Mouse (Mus musculus) midbrain, embryonic 16.5 days (tissue): ENCODE data around the gene Eif4g3. TPM values are rescaled to one million over a fixed set of nuclear protein-coding genes. Genes with fewer than 3 reads are reported as not detected.

ENCODE experiments used
- ATAC-seq: fragments of 200-750 bp; cut with Nextera tagmentation; 2 replicates; pipeline ENCODE4 v1.8.0; 2017; ENCODE audit warnings: moderate TSS enrichment
- H3K27ac ChIP-seq: fragments of 300-500 bp; sonication (generic); 2 replicates; pipeline ENCODE4 v1.5.1; 2014; ENCODE audit warnings: mild to moderate bottlenecking, low read length, mixed read lengths
- H3K27me3 ChIP-seq: fragments of 300-500 bp; sonication (generic); 2 replicates; pipeline ENCODE4 v1.6.1; 2014; ENCODE audit warnings: low read depth, low read length, mixed read lengths; ENCODE audit not compliant: control insufficient read depth, insufficient read depth
- H3K36me3 ChIP-seq: fragments of 300-500 bp; sonication (generic); 2 replicates; pipeline ENCODE4 v1.6.1; 2014; ENCODE audit warnings: mild to moderate bottlenecking, low read length, moderate library complexity, mixed read lengths; ENCODE audit not compliant: control insufficient read depth, insufficient read depth
- H3K4me1 ChIP-seq: fragments of 300-500 bp; sonication (generic); 2 replicates; pipeline ENCODE4 v1.6.1; 2014; ENCODE audit warnings: mild to moderate bottlenecking, low read length, mixed read lengths; ENCODE audit not compliant: control insufficient read depth, insufficient read depth
- H3K4me2 ChIP-seq: fragments of 300-500 bp; sonication (generic); 2 replicates; pipeline ENCODE4 v1.6.1; 2014; ENCODE audit warnings: mild to moderate bottlenecking, low read length, mixed read lengths
- H3K4me3 ChIP-seq: fragments of 300-500 bp; sonication (generic); 2 replicates; pipeline ENCODE4 v1.5.1; 2014; ENCODE audit warnings: low read depth, mild to moderate bottlenecking, low read length, moderate library complexity, mixed read lengths
- H3K9ac ChIP-seq: fragments of 300-500 bp; sonication (generic); 2 replicates; pipeline ENCODE4 v1.6.1; 2014; ENCODE audit warnings: low read depth, low read length, mixed read lengths
- H3K9me3 ChIP-seq: fragments of 300-500 bp; sonication (generic); replicated peaks from 2 replicates; pipeline ENCODE4 v1.6.1; 2014; ENCODE audit warnings: mild to moderate bottlenecking, low read length, mixed read lengths; ENCODE audit not compliant: control insufficient read depth, poor library complexity, severe bottlenecking
- WGBS: fragments of 180-500 bp; shearing (Covaris S2); extraction: QIAGEN DNeasy Blood & Tissue Kit; methylation state at CpG from one replicate; pipeline ENCODE4 v1.1.7; 2014; 5-methylcytosine and 5-hydroxymethylcytosine counted together
- polyA plus RNA-seq: library from polyadenylated mRNA; unstranded; fragments of >200 nt; fragmentation: Nextera tagmentation; extraction: Ambion mirVana; gene quantifications from 2 replicates; pipeline ENCODE4 v1.2.1, GENCODE M21; 2015

The Eif4g3 gene
- polyA plus RNA-seq, 1 experiment from 2014 or later: 48.7 TPM

GRCm38 (mm10) chr4:138023403-138024100 is 30.7 kb downstream of the Eif4g3 start:
- Histone ChIP-seq H3K27me3 (no peaks in the 10 kb centered on the region), H3K27ac (no peak overlapping the region), H3K9me3 (no peaks in the 10 kb centered on the region), H3K4me1 (peaks cover 19% of the 10 kb centered on the region), H3K9ac (no peak overlapping the region), H3K4me2 (no peak overlapping the region), H3K4me3 (no peak overlapping the region), H3K36me3 (no peaks in the 10 kb centered on the region)
- ATAC-seq: no peak
- WGBS: 93% methylated on average over 9 of the region's 9 CpGs

GRCm38 (mm10) chr4:138029168-138029567 is 36.3 kb downstream of the Eif4g3 start:
- WGBS: 71% methylated on average over 6 of the region's 6 CpGs
- no peak for ATAC-seq

GRCm38 (mm10) chr4:138031828-138032227 is 39.0 kb downstream of the Eif4g3 start:
- Histone ChIP-seq H3K36me3 (no peaks in the 10 kb centered on the region), H3K4me3 (no peak overlapping the region), H3K4me1 (peaks cover 8% of the 10 kb centered on the region), H3K9me3 (no peaks in the 10 kb centered on the region), H3K4me2 (no peak overlapping the region), H3K9ac (no peak overlapping the region), H3K27me3 (no peaks in the 10 kb centered on the region), H3K27ac (no peak overlapping the region)
- ATAC-seq: no peak
- 93% methylated on average over 10 of the region's 10 CpGs for WGBS

More at GRCm38 (mm10) chr4:138029168-138029567, 36.3 kb downstream of the Eif4g3 start:
- Histone ChIP-seq H3K4me1 (no peaks in the 10 kb centered on the region), H3K27ac (no peak overlapping the region), H3K9me3 (no peaks in the 10 kb centered on the region), H3K4me3 (no peak overlapping the region), H3K27me3 (no peaks in the 10 kb centered on the region), H3K4me2 (no peak overlapping the region), H3K9ac (no peak overlapping the region), H3K36me3 (no peaks in the 10 kb centered on the region)

GRCm38 (mm10) chr4:138033871-138034270 is 41.0 kb downstream of the Eif4g3 start:
- Histone ChIP-seq H3K9me3 (no peaks in the 10 kb centered on the region), H3K4me3 (no peak overlapping the region), H3K36me3 (no peaks in the 10 kb centered on the region), H3K27me3 (no peaks in the 10 kb centered on the region), H3K27ac (no peak overlapping the region), H3K4me2 (no peak overlapping the region), H3K4me1 (peaks cover 13% of the 10 kb centered on the region), H3K9ac (no peak overlapping the region)
- ATAC-seq: no peak
- WGBS: 88% methylated on average over 4 of the region's 4 CpGs

- Histone ChIP-seq H3K4me1 (peaks cover 13% of the 10 kb centered on the region), H3K36me3 (no peaks in the 10 kb centered on the region), H3K9ac (no peak overlapping the region), H3K9me3 (no peaks in the 10 kb centered on the region), H3K27ac (no peak overlapping the region), H3K4me2 (no peak overlapping the region), H3K4me3 (no peak overlapping the region), H3K27me3 (no peaks in the 10 kb centered on the region)
- 90% methylated on average over 9 of the region's 9 CpGs for WGBS
- ATAC-seq: no peak
Measured at GRCm38 (mm10) chr4:138035435-138036120, 42.8 kb downstream of the Eif4g3 start.

GRCm38 (mm10) chr4:138037110-138037509 is 44.3 kb downstream of the Eif4g3 start:
- Histone ChIP-seq H3K9ac (no peak overlapping the region), H3K4me1 (peaks cover 18% of the 10 kb centered on the region), H3K9me3 (no peaks in the 10 kb centered on the region), H3K27ac (peak overlapping the region; percentile 40), H3K4me2 (no peak overlapping the region), H3K36me3 (no peaks in the 10 kb centered on the region), H3K27me3 (no peaks in the 10 kb centered on the region), H3K4me3 (no peak overlapping the region)
- 38% methylated on average over 8 of the region's 8 CpGs for WGBS
- ATAC-seq: no peak

- H3K9me3 ChIP-seq: no peaks in the 10 kb centered on the region
- no peak overlapping the region for H3K27ac ChIP-seq
- no peak overlapping the region for H3K4me3 ChIP-seq
- H3K4me2 ChIP-seq: no peak overlapping the region
- WGBS: 88% methylated on average over 1 of the region's 1 CpGs
- H3K36me3 ChIP-seq: no peaks in the 10 kb centered on the region
- H3K27me3 ChIP-seq: no peaks in the 10 kb centered on the region
- ATAC-seq: no peak
- peaks cover 18% of the 10 kb centered on the region for H3K4me1 ChIP-seq
- H3K9ac ChIP-seq: no peak overlapping the region
Measured at GRCm38 (mm10) chr4:138037896-138038295, 45.1 kb downstream of the Eif4g3 start.

- no peaks in the 10 kb centered on the region for H3K27me3 ChIP-seq
- H3K4me3 ChIP-seq: no peak overlapping the region
- H3K9ac ChIP-seq: no peak overlapping the region
- H3K4me2 ChIP-seq: no peak overlapping the region
- 83% methylated on average over 13 of the region's 13 CpGs for WGBS
- H3K27ac ChIP-seq: no peak overlapping the region
- peaks cover 18% of the 10 kb centered on the region for H3K4me1 ChIP-seq
- no peaks in the 10 kb centered on the region for H3K36me3 ChIP-seq
- no peaks in the 10 kb centered on the region for H3K9me3 ChIP-seq
- ATAC-seq: 0 out of 2 replicates have a peak, but pooled peaks have one; percentile 40
Measured at GRCm38 (mm10) chr4:138038365-138039274, 45.8 kb downstream of the Eif4g3 start.
